Mouse (Mus musculus): ENCODE data around the gene Oard1.

Gene Oard1

DNA sequence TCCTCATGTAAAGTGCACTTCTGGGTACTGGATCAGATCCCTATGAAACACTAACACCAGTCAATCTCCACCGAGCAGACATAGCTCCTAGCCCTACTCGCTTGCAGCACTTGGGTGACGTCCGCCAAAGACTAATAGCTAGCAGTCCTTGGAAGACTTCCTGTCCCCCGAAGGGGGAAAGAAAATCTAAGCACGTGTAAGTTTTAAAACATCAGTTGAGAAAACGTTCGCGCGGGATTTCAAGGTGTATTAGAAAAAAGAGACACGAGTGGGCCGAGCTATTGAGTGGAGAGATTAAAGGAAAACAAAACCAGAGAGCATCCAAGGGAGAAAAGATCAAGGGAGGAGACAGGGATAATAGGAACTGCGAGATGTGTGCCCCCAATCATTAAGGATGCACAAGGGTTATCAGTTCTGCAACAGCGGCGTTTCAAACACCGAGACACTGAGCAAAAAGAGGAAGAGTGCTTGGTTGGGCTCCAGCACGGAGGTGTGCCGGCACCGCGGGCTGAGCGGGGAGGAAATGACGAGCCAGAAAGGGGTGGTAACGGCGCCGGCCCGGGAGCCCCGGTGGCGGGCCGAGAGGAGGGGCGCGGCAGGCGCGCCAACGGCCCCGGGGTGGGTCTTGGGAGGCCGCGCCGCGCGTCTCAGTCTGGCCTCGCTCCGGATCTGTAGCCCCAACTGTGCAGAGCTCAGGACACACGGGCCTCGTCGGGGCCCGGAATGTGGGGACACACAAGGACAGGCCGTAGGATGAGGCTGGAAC, 1.1 kb upstream of the Oard1 start:
- DNase-seq, result peak; percentile 78 to 82

DNA sequence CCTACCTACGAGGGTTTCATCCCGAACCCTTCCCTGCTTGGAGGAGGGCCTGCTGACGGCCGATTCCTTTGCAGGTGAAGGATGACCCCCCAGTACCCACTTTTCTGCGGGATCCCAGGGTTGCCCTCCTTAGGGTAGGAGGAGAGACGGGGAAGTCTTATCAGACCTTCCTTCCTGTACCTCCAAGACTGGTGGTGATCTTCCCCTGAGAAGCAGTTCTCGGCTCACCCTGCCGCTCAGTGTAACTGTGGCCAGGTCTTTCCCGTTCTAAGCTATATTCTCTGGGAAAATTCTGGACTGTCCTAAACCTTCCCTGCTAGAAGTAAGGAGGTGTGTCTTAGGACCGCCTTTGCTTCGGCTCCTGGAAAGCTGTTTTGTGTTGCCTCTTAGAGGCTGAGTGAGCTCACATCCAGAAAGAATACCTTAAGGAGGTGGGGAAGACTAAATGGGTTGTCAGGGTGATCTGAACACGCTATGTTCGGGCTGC, 528 bp downstream of the Oard1 start:
- DNase-seq, result no peak

GRCm38 (mm10) chr17:48411241-48411640, 1.4 kb downstream of the Oard1 start:
- DNase-seq, result no peak

DNA sequence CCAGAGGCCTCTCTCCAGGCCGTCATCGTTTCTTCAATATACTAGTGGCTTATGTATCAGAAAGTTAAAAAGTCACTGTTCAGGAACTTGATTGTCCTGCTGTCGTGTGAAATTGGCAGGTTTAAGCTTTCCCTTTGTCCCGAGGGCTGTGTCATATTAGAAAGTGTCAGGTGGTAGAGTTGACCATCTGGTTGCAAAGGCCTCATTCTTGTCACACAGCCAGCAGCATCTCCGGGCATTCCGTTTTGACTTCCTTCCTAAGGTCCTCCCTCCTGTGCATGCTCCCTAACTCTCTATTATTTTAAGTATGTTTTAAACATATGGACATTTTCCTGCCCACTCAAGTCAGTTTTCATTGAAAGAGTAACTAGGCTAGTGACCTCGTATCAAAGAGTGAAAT, 6.2 kb downstream of the Oard1 start:
- peak; percentile 69 to 73 for DNase-seq

DNA sequence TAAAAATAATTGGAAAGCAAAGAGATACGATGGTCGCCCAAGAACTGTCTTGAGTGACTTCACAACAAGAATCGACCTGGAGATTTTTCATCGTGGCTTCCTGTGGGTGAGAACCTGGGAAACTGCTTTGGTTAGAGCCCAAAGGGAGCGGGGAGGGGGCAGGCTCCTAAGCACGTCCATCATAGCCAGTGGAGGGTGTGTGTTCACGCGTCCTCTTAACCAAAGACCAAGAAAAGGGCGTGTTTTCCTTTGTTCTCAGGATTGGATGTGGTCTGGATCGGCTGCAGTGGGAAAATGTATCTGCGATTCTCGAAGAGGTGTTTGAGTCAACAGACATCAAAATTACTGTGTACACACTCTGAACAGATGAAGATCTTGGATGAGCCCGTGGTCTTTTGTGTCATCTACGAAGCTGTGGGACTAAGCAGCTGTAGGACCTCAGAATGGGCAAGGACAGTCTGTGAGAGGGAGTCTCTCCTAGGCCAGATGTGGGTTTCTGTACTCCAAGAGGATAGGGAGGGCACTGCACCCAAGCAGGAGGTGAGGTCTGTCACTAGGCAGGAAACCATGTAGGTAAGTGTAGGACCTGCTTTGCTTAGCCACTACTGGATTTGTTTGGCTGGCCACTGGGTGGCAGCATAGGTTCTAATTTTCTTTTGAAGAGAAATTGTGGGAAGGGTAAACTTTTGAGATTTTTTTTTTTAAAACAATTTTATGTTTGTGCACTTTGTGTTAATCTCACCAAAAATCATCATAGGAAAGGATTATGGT, 6.8 kb downstream of the Oard1 start:
- peak; percentile 58 to 63 for DNase-seq

DNA sequence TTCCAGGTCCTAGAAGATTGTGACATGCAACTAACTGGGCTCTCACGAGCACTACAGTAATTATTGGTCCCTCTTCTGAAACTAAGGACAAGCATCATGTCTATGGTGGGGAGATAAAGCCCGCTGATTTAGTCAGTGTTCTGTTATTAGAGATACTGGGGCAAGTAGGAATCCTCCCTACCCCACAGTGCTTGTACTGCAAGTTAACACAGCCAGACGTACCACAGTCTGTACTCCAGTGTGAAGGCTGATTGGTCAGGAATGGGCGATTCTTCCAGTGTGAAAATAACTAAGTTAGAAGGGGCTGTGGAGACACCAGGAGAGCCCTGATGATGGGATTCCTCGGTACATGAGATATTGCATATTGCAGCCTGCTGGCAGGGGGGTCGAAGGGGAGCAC, 7.7 kb downstream of the Oard1 start:
- no peak for DNase-seq

DNA sequence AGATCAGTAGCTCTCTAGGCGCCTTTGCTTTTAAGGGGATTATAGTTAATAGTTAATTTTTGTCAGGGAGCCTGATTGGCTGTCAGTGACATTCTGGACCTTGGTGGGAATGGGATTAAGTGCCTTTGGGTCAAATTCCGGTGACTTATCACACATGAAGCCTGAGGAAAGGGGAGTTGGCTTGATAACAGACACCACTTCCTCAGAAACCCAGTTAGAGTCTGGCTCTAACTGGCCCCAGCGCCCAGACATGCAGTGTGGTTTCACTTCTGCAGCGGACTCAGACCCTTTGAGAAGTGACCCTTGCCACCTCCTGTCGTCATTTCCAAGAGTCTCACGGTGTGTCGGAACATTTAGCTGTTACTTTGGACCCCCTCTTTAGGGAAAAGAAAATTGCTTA, 8.4 kb downstream of the Oard1 start:
- no peak for DNase-seq

DNA sequence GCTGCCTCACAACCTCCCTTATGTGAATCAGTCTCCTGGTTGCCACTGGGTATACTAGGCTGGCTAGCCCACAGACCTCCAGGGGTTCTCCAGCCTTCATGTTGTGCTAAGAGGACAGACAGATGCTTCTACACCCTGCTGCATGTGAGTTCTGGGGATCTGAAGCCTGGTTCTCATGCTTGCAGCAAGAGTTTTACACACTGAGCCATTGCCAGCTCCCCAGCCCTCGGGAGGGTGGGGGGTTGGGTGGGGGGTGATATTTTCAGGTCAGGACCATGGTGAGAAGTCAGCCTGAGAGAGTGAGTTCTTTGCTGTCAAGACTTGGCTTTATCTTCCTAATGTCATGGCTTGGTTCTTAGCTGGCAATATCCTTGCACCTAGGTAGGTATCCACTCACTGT, 9.0 kb downstream of the Oard1 start:
- DNase-seq, result no peak

DNA sequence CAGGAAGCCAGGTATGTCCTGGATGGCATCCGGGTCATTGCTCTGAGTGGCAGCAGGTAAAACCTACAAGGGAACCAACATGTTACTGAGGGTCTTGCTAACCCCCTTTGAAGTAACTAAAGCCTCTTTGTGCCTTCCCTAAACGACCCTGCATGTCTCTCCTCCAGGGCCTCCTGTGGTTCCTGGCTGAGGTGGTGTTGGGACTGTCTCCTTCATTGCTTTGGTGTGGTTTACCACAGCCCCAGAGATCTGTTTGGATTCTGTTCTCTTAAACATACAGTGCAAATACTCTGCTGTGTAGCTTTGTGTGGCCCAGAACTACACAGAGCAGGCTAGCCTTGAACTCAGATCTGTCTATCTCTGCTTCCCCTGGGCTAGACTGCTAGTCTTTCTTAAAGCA, 9.8 kb downstream of the Oard1 start:
- no peak for DNase-seq

DNA sequence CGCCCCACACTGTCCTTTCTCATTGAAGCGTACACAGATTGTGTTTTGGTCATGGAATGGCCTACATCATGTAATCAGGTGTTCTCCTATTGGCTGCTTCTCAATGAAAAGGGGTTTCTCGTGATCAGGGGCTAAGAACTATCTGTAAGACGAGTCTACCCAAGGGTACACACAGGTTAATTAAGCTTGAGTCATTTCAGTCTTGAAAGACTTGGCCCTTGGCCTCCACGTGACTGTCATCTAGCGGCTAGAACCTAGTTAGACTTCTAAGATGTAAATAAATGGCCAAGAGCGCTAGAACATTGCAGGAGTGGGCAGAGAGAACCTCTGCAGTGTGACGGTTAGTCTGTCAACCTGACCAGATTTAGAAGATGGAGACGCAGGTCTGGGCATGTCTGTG, 14.4 kb downstream of the Oard1 start:
- DNase-seq, result no peak

- DNase-seq, result no peak
Measured at GRCm38 (mm10) chr17:48425823-48426612, 16.2 kb downstream of the Oard1 start.

- no peak for DNase-seq
Measured at GRCm38 (mm10) chr17:48426991-48427750, 17.4 kb downstream of the Oard1 start.

GRCm38 (mm10) chr17:48427852-48428530, 18.2 kb downstream of the Oard1 start:
- no peak for DNase-seq

DNA sequence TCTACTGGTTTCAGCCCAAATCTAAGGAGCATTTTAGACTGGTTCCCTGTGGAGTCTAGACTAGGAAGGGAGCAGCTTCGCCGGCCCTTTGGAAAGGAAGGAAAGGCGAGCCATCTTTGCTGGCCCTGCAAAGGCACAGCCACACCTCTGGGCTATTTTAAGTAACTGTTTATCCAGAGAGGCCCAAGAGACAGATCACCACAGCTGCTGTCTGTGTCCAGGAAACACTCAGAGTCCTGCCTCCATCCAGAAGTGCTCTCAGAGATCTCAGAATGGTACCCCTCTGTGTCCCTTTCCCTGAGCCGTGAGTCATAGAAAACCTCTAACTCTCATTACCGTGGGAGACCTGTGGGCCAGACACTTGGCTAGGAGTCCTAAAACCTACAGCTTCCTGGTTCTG, 20.6 kb downstream of the Oard1 start:
- no peak for DNase-seq

- DNase-seq, result no peak
Measured at GRCm38 (mm10) chr17:48431054-48431453, 21.2 kb downstream of the Oard1 start.

DNA sequence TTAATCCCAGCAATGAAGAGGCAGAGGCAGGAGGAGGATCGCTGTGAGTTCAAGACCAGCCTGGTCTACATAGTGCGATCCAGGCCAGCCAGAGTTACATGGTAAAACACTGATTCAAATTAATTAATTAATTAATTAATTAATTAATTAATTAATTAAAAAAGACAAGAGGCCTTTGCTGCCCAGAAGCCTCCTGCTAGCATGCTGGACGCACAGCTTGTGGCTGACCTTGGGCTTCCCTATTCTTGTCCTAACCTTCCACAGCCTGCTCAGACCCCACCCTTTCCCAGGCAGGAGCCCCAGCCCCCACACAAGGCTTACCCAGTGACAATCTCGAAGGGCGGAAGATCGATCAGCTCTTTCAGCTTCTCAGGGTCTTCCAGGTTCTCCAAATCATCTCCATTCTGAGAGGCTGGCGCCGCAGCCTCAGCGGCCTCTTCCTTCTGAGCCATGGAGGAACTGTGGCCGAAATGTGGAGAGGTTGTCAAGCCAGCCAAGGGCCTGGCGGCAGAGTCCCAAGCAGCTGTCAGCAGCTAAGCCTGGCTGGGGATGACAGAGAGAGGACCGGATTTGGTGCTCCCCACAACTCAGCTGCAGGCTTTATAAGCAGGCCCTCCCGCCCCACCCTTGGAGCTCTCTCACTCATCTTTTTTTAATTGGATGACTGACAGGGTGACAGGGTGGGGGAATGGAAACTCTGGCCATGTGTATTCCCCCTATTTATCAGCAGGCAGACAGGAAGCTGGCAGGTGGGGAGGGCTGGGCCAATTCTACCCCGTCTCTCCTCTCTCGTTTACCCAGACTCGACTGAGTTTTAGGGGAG, 22.6 kb downstream of the Oard1 start, which contains the start of gene Apobec2:
Gene Apobec2, minus strand, starts transcription at position 773 of the 823 bp plus-strand sequence.
- DNase-seq, result no peak

DNA sequence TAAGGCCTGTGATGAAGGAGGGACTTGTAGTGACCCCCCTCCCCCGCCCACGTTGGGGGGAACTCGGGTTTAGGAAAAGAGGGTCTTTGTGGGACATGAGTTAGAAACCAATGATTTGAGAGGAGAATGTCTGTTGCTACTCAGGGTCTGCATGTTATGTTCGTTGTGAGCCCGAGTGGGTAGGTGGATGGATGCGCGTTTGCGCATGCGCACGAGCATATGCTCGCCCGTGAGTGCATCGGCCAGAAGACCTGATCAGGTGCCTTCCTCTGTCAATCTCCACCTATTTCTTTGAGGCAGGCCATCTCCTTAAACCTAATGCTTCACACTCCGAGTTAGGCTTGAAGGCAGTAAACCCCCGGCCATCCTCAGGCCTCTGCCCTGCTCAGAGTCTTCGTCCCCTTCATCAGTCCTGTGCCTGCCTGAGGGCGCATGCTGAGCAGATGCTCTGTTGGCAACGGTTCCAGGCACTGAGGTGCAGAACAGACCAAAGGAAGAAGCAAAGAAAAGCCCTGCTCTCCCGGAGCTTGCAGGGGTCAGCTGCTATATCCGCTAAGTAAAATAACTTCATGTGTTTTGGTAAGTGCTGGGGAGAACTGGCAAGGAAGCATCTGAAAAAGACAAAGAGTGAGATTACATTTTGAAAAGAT, 23.3 kb downstream of the Oard1 start:
- no peak for DNase-seq

DNA sequence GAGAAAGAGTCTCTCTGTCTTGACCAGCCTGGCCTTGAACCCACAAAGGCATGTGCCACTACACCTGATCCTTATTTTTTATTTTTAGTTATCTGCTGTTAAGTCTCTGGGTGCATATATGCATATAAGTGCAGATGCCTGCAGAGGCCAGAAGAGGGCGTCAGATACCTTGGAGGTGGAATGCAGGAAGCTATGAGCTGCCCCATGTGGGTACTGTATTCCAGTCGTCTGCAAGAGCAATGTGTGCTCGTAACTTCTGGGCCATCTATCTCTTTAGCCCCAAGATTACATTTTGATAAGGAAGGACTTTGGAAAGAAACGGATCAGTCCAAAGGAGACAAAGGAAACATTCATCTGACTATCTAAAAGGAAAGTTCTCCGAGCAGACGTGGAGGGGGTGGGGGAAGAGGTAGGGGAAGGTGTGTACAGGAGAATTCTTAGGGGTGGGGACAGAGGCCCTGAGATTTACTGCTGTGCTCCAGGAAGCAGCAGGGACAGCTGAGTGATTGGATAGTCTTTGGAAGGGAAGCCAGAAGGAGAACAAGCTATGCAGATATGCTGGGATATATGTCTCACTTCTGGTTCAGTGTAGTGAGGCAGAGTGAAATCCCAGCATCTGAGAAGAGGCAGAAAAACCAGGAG, 24.0 kb downstream of the Oard1 start:
- DNase-seq, result no peak

DNA sequence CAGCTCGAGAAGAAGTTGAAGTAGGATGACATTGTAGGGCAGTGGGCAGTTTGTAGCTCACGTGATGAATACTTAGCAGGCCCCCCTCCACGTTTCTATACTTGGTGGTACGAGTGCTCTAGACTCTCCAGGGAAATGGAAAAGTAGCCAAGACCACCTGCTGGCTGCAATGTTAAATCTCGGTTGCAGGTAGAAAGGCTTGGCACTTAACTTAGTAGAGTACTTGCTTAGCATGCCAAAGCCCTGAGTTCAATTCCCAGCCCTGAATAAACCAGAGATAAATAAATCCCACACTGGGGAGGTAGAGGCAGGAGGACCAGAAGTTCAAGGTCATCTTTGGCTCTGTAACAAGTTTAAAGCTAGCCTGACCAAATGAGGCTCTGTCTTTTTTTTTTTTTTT, 24.7 kb downstream of the Oard1 start:
- no peak for DNase-seq

- no peak for DNase-seq
Measured at GRCm38 (mm10) chr17:48436487-48436886, 26.7 kb downstream of the Oard1 start.

Data from cerebellum, adult 18-20 months (tissue).